Mouse (Mus musculus): ENCODE data around the gene Klf4.

Klf4 gene

GRCm38 (mm10) chr4:55532407-55533195, at the start of gene Klf4:
Klf4 (minus strand) TSS chr4:55532466.
- DNase-seq (ENCODE audit: low spot score in 2 of 2) = peak; percentile 78 to 85

GRCm38 (mm10) chr4:55571432-55571831, 39.2 kb upstream of the Klf4 start:
- no peak for DNase-seq (ENCODE audit: low spot score in 2 of 2)

- no peak for DNase-seq (ENCODE audit: low spot score in 2 of 2)
Measured at GRCm38 (mm10) chr4:55567986-55568385, 35.7 kb upstream of the Klf4 start.

- no peak for DNase-seq (ENCODE audit: low spot score in 2 of 2)
Measured at GRCm38 (mm10) chr4:55567575-55567974, 35.3 kb upstream of the Klf4 start.

GRCm38 (mm10) chr4:55564317-55564716, 32.1 kb upstream of the Klf4 start:
- DNase-seq (ENCODE audit: low spot score in 2 of 2) = no peak

- no peak for DNase-seq (ENCODE audit: low spot score in 2 of 2)
Measured at GRCm38 (mm10) chr4:55563050-55563449, 30.8 kb upstream of the Klf4 start.

- peak in 1 of 2 experiments; percentile 14 for DNase-seq (ENCODE audit: low spot score in 2 of 2)
Measured at GRCm38 (mm10) chr4:55562062-55562461, 29.8 kb upstream of the Klf4 start.

- no peak for DNase-seq (ENCODE audit: low spot score in 2 of 2)
Measured at GRCm38 (mm10) chr4:55546869-55547268, 14.6 kb upstream of the Klf4 start.

- DNase-seq (ENCODE audit: low spot score in 2 of 2) = no peak
Measured at GRCm38 (mm10) chr4:55542753-55543152, 10.5 kb upstream of the Klf4 start.

GRCm38 (mm10) chr4:55541654-55542053, 9.4 kb upstream of the Klf4 start:
- no peak for DNase-seq (ENCODE audit: low spot score in 2 of 2)

- no peak for DNase-seq (ENCODE audit: low spot score in 2 of 2)
Measured at GRCm38 (mm10) chr4:55541221-55541620, 9.0 kb upstream of the Klf4 start.

GRCm38 (mm10) chr4:55535012-55535411, 2.7 kb upstream of the Klf4 start:
- no peak for DNase-seq (ENCODE audit: low spot score in 2 of 2)

- DNase-seq (ENCODE audit: low spot score in 2 of 2) = no peak
Measured at GRCm38 (mm10) chr4:55534510-55534909, 2.2 kb upstream of the Klf4 start.

- peak in 1 of 2 experiments; percentile 4 for DNase-seq (ENCODE audit: low spot score in 2 of 2)
Measured at GRCm38 (mm10) chr4:55533803-55534254, 1.6 kb upstream of the Klf4 start.

GRCm38 (mm10) chr4:55533196-55533802, 1.0 kb upstream of the Klf4 start:
- no peak for DNase-seq (ENCODE audit: low spot score in 2 of 2)

GRCm38 (mm10) chr4:55531856-55532406, 335 bp downstream of the Klf4 start:
- peak in 1 of 2 experiments; percentile 25 for DNase-seq (ENCODE audit: low spot score in 2 of 2)

GRCm38 (mm10) chr4:55531096-55531855, 990 bp downstream of the Klf4 start:
- peak in 1 of 2 experiments; percentile 17 for DNase-seq (ENCODE audit: low spot score in 2 of 2)

GRCm38 (mm10) chr4:55530731-55531095, 1.6 kb downstream of the Klf4 start:
- no peak for DNase-seq (ENCODE audit: low spot score in 2 of 2)

- peak; percentile 48 to 73 for DNase-seq (ENCODE audit: low spot score in 2 of 2)
Measured at GRCm38 (mm10) chr4:55530236-55530635, 2.0 kb downstream of the Klf4 start.

- no peak for DNase-seq (ENCODE audit: low spot score in 2 of 2)
Measured at GRCm38 (mm10) chr4:55528404-55528803, 3.9 kb downstream of the Klf4 start.

GRCm38 (mm10) chr4:55527931-55528330, 4.3 kb downstream of the Klf4 start:
- DNase-seq (ENCODE audit: low spot score in 2 of 2) = no peak
